Mouse (Mus musculus) lung, adult 2 months (tissue): ENCODE measurements around the gene 3300002I08Rik. TPM values are rescaled to one million over a fixed set of nuclear protein-coding genes. Genes with fewer than 3 reads are reported as not detected.

Experiments used
- DNase-seq: peaks from one replicate; pipeline ENCODE4 v3.0.0; 2022
- H3K4me1 ChIP-seq: fragments of 200-500 bp; 2 replicates; pipeline ENCODE4 v1.6.1; 2011; ENCODE audit warnings: low read length; ENCODE audit not compliant: control insufficient read depth, insufficient read depth
- H3K4me3 ChIP-seq: fragments of 200-500 bp; replicated peaks from 2 replicates; pipeline ENCODE3; 2011; ENCODE audit warnings: low read depth, mild to moderate bottlenecking, control low read depth, low read length; ENCODE audit errors: extremely low read depth
- CTCF ChIP-seq: fragments of 200-500 bp; IDR thresholded peaks from 2 replicates; pipeline ENCODE4 v1.5.1; 2011; ENCODE audit warnings: mild to moderate bottlenecking, low read length, control low read depth; ENCODE audit not compliant: insufficient read depth
- POLR2A ChIP-seq: fragments of 200-500 bp; IDR thresholded peaks from 2 replicates; pipeline ENCODE4 v1.6.1; 2011; ENCODE audit warnings: low read depth, mild to moderate bottlenecking, control low read depth, low read length, borderline replicate concordance; ENCODE audit errors: extremely low read depth
- WGBS: fragments of 180-500 bp; shearing (Covaris S2); methylation state at CpG from one replicate; pipeline ENCODE4 v1.1.7; 2018; 5-methylcytosine and 5-hydroxymethylcytosine counted together
- polyA plus RNA-seq: library from polyadenylated mRNA; depleted of rRNA; stranded (reverse); fragments of >200 nt; gene quantifications from 2 replicates; pipeline ENCODE4 v1.2.3, GENCODE M21; 2012; rRNA removed

Gene 3300002I08Rik
- polyA plus RNA-seq, 1 experiment, result 1.2 TPM

- no peak for DNase-seq
Observed at GRCm38 (mm10) chr2:150307183-150307773, 55.3 kb downstream of the 3300002I08Rik start.

GRCm38 (mm10) chr2:150299096-150299495 lies 63.5 kb downstream of the 3300002I08Rik start:
- TF ChIP-seq POLR2A, result no peak
- TF ChIP-seq CTCF, result no peak
- DNase-seq, result no peak
- Histone ChIP-seq H3K4me1 (no peaks in the 10 kb centered on the region), H3K4me3 (no peak overlapping the region)
- WGBS, result 21% methylated on average over 1 of the region's 1 CpGs

More at GRCm38 (mm10) chr2:150307183-150307773, 55.3 kb downstream of the 3300002I08Rik start:
- no peaks in the 10 kb centered on the region; the same call in none of the 2 replicates for H3K4me1 ChIP-seq
- H3K4me3 ChIP-seq, result no peak overlapping the region
- WGBS, result 76% methylated on average over 10 of the region's 10 CpGs
- no peak for TF ChIP-seq POLR2A

- WGBS, result 68% methylated on average over 6 of the region's 6 CpGs
- Histone ChIP-seq H3K4me1 (no peaks in the 10 kb centered on the region), H3K4me3 (no peak overlapping the region)
- TF ChIP-seq CTCF (no peak), POLR2A (no peak)
- no peak for DNase-seq
Observed at GRCm38 (mm10) chr2:150293669-150294068, 68.9 kb downstream of the 3300002I08Rik start.

Other genes starting within 250 kb of the 3300002I08Rik start
- 1.9 and 2.3 TPM in 2 replicates for gene Zfp120, start 226.1 kb downstream of the 3300002I08Rik start, polyA plus RNA-seq
- not detected in 2 replicates for gene Gm10770, start 183.1 kb downstream of the 3300002I08Rik start, polyA plus RNA-seq
- gene Gm14139, start 181.0 kb downstream of the 3300002I08Rik start, polyA plus RNA-seq, result not detected in 2 replicates
- 0.25 and 0.59 TPM in 2 replicates for gene Zfp937, start 144.7 kb downstream of the 3300002I08Rik start, polyA plus RNA-seq
- gene Gm21994, start 107.2 kb downstream of the 3300002I08Rik start, polyA plus RNA-seq, result 0.11 and 0.17 TPM in 2 replicates
- gene Gm14124, start 105.2 kb downstream of the 3300002I08Rik start, polyA plus RNA-seq, result not detected in 2 replicates
- gene Gm10130, start 39.1 kb downstream of the 3300002I08Rik start, polyA plus RNA-seq, result not detected in 2 replicates
- gene Zfp442, start 88.7 kb upstream of the 3300002I08Rik start, polyA plus RNA-seq, result 0.15 and 0.28 TPM in 2 replicates
- not detected in 2 replicates for gene Zfp345, start 122.3 kb upstream of the 3300002I08Rik start, polyA plus RNA-seq
- 1.4 and 2.0 TPM in 2 replicates for gene Cst7, start 207.7 kb upstream of the 3300002I08Rik start, polyA plus RNA-seq
- gene Apmap, start 245.8 kb upstream of the 3300002I08Rik start, polyA plus RNA-seq, result 115 and 126 TPM in 2 replicates